Mouse (Mus musculus): ENCODE results near the gene Sac3d1. TPM values are rescaled to one million over a fixed set of nuclear protein-coding genes. Genes with fewer than 3 reads are reported as not detected.

The Sac3d1 gene
- polyA plus RNA-seq (2016; fragmentation: Nextera tagmentation; extraction: Ambion mirVana): 38.8 and 41.6 TPM in 2 replicates

GRCm38 (mm10) chr19:6117986-6118676 is at the start of gene Sac3d1:
Gene Sac3d1 (minus strand): TSS chr19:6118650.
- no peaks in the 10 kb centered on the region for H3K27me3 ChIP-seq (replicated peaks)
- WGBS (ENCODE audit: insufficient replicate concordance): under 1% methylated on average over 76 of the region's 77 CpGs
- H3K36me3 ChIP-seq: peaks cover 63% of the 10 kb centered on the region
- no peaks in the 10 kb centered on the region for H3K9me3 ChIP-seq (replicated peaks)
- H3K27ac ChIP-seq: peak within 1 kb of the TSS; percentile 97
- peak within 1 kb of the TSS; percentile 79 for H3K4me3 ChIP-seq
- peaks cover 31% of the 10 kb centered on the region for H3K4me1 ChIP-seq
- peak; percentile 82 for ATAC-seq
- peak within 1 kb of the TSS; percentile 88 for H3K9ac ChIP-seq
- H3K4me2 ChIP-seq: peak within 1 kb of the TSS; percentile 95

GRCm38 (mm10) chr19:6166750-6167149 is 48.3 kb upstream of the Sac3d1 start:
- no peaks in the 10 kb centered on the region for H3K9me3 ChIP-seq (replicated peaks)
- H3K27ac ChIP-seq: no peak overlapping the region
- peaks cover 12% of the 10 kb centered on the region for H3K4me1 ChIP-seq
- peaks cover 9% of the 10 kb centered on the region for H3K27me3 ChIP-seq (replicated peaks)
- H3K4me2 ChIP-seq: no peak overlapping the region
- no peak for ATAC-seq
- no peak overlapping the region for H3K4me3 ChIP-seq
- no peak overlapping the region for H3K9ac ChIP-seq
- H3K36me3 ChIP-seq: no peaks in the 10 kb centered on the region
- 46% methylated on average over 4 of the region's 4 CpGs for WGBS (ENCODE audit: insufficient replicate concordance)

GRCm38 (mm10) chr19:6163872-6164547 is 45.6 kb upstream of the Sac3d1 start:
- Histone ChIP-seq H3K4me2 (no peak overlapping the region), H3K9me3 (replicated peaks) (no peaks in the 10 kb centered on the region), H3K36me3 (no peaks in the 10 kb centered on the region), H3K27me3 (replicated peaks) (peaks cover 13% of the 10 kb centered on the region), H3K27ac (no peak overlapping the region), H3K4me3 (no peak overlapping the region), H3K9ac (no peak overlapping the region), H3K4me1 (peaks cover 12% of the 10 kb centered on the region)
- 52% methylated on average over 10 of the region's 10 CpGs for WGBS (ENCODE audit: insufficient replicate concordance)
- ATAC-seq: no peak

DNA sequence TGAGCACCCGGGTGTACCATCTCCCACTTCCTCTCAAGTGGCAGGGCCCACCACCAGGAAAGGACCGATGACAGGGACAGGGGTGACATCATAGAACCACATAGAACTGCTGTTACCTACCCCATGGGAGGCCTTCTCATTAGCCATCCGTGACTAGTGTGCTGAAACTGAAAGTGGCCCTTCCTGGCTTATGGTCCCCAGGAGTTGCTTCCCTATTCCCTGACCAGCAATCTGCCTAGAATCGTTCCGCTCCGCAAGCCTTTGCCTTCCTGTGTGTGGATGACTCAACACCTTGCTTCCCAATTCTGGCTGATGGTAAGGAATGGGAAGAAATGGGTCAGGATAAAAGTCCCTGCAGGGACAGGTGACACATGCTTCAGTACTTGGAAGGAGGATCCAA is 38.8 kb upstream of the Sac3d1 start:
- H3K27ac ChIP-seq: no peak overlapping the region
- no peak overlapping the region for H3K4me2 ChIP-seq
- 37% methylated on average over 6 of the region's 6 CpGs for WGBS (ENCODE audit: insufficient replicate concordance)
- no peak for ATAC-seq
- H3K4me1 ChIP-seq: peaks cover 11% of the 10 kb centered on the region
- H3K27me3 ChIP-seq (replicated peaks): peaks cover 31% of the 10 kb centered on the region
- H3K9me3 ChIP-seq (replicated peaks): no peaks in the 10 kb centered on the region
- no peak overlapping the region for H3K9ac ChIP-seq
- H3K4me3 ChIP-seq: no peak overlapping the region
- H3K36me3 ChIP-seq: no peaks in the 10 kb centered on the region

DNA sequence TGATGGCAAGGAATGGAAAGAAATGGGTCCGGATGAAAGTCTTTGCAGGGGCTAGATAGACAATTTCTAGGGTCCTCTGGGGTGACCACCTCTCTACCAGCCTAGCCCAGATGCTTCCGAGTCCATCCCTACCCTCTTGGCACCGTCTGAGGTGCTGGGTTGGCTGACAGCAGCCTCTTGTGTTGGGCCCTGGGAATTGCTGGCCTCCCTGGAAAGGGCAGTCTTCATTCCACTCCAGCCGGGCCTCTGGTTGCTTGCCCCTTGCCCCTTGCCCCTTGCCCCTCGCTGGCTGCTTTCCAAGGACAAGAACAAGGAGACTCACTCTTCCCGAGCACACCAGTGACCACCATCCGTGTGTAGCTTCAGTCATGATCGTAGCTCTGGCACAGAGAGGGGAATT is 37.9 kb upstream of the Sac3d1 start:
- H3K4me1 ChIP-seq: peaks cover 11% of the 10 kb centered on the region
- peaks cover 32% of the 10 kb centered on the region for H3K27me3 ChIP-seq (replicated peaks)
- H3K4me2 ChIP-seq: no peak overlapping the region
- H3K9me3 ChIP-seq (replicated peaks): no peaks in the 10 kb centered on the region
- no peak for ATAC-seq
- 62% methylated on average over 8 of the region's 8 CpGs for WGBS (ENCODE audit: insufficient replicate concordance)
- no peaks in the 10 kb centered on the region for H3K36me3 ChIP-seq
- H3K27ac ChIP-seq: no peak overlapping the region
- no peak overlapping the region for H3K4me3 ChIP-seq
- H3K9ac ChIP-seq: no peak overlapping the region

GRCm38 (mm10) chr19:6155174-6155573 is 36.7 kb upstream of the Sac3d1 start:
- WGBS (ENCODE audit: insufficient replicate concordance): 55% methylated on average over 9 of the region's 9 CpGs
- H3K9ac ChIP-seq: no peak overlapping the region
- no peak overlapping the region for H3K4me2 ChIP-seq
- H3K9me3 ChIP-seq (replicated peaks): no peaks in the 10 kb centered on the region
- ATAC-seq: peak; percentile 69
- no peak overlapping the region for H3K4me3 ChIP-seq
- H3K27ac ChIP-seq: no peak overlapping the region
- H3K27me3 ChIP-seq (replicated peaks): peaks cover 35% of the 10 kb centered on the region
- no peaks in the 10 kb centered on the region for H3K36me3 ChIP-seq
- peaks cover 11% of the 10 kb centered on the region for H3K4me1 ChIP-seq

DNA sequence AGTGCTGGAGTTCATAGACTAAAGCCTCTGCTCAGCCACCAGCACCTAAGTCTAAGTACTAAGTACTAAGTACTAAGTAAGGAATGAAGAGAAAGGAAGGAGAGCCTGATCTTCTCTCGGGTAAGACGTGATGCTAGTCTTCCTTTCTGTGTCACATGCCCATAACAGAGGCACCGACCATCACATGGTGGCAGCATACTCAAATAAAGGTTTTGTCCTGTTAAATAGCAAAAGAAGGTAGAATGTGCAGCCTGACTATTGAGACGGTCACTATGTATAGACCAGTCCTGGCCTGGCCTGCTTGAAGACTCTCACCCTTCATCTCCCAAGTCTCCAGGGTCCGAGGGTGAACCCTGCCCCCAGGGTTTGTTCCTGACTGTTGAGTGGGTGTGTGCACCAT is 26.4 kb upstream of the Sac3d1 start:
- Histone ChIP-seq H3K9ac (no peak overlapping the region), H3K4me3 (no peak overlapping the region), H3K4me2 (no peak overlapping the region), H3K4me1 (peaks cover 13% of the 10 kb centered on the region), H3K36me3 (no peaks in the 10 kb centered on the region), H3K9me3 (replicated peaks) (no peaks in the 10 kb centered on the region), H3K27ac (no peak overlapping the region), H3K27me3 (replicated peaks) (peaks cover 8% of the 10 kb centered on the region)
- 62% methylated on average over 5 of the region's 5 CpGs for WGBS (ENCODE audit: insufficient replicate concordance)
- no peak for ATAC-seq

DNA sequence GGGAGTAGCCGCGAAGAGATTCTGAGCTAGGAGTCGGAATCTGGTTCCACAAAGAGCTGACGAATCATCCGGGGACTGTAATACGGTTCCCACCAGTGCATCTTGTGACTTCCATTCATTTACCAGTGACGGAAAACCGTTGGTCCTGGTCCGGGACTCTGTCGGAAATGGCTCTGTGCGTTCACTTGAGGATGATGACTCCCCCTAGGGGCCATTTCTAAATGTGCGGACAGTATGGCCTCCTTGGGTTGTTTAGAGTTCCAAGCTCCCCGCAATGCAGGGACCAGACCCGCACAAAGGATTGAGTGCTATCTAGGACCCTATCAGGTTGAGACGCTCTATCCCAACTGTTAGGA is 22.9 kb upstream of the Sac3d1 start, which contains the start of gene Arl2:
TSS of gene Arl2 (minus strand) at position 155 of the 356 bp plus-strand sequence.
- Histone ChIP-seq H3K4me1 (peaks cover 30% of the 10 kb centered on the region), H3K4me3 (peak within 1 kb of the TSS; percentile 75), H3K9ac (peak within 1 kb of the TSS; percentile 85), H3K27ac (peak within 1 kb of the TSS; percentile 97), H3K4me2 (peak within 1 kb of the TSS; percentile 95), H3K27me3 (replicated peaks) (peaks cover 6% of the 10 kb centered on the region; the same call in 1 of the 2 replicates), H3K9me3 (replicated peaks) (no peaks in the 10 kb centered on the region), H3K36me3 (peaks cover 17% of the 10 kb centered on the region)
- ATAC-seq: peak; percentile 78
- WGBS (ENCODE audit: insufficient replicate concordance): 1% methylated on average over 15 of the region's 15 CpGs

DNA sequence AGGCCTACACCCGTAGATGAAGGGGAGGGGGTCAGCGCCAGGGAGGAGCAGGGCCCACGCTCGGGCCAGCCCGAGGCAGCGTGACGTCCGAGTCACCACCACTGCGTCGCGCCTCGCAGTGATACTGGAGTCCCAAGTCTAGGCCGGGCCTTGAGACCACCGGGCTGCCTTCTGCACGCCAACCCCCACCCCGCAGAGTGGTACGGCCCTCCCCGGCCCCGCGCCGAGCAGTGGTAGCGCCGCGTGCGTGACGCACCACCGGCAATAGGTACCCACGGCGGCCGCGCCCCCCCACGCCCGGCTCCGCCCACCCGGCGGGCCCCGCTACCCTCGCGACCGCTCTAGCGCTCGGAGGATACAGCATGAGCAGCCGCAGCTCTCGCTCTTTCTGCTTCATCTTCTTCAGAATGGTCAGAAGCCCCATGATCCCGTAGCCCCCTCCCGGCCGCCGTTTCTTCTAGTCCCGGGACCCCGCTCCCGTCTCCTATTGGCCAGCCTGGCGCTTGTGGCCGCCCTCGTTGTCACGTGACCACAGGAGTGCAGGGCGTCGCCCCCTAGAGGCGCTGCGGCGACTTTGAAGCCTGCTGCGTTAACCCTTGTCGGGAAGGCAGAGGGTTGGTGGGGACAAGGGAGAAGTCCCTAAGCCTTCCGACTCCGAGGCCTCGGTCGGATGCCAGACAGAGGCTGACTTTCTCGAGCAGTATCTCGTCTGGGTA is 22.4 kb upstream of the Sac3d1 start, which contains the start of gene Batf2:
TSS of gene Batf2 (plus strand) at position 306 of the 716 bp plus-strand sequence.
- H3K4me1 ChIP-seq: peaks cover 30% of the 10 kb centered on the region
- H3K4me3 ChIP-seq: peak within 1 kb of the TSS; percentile 75
- H3K4me2 ChIP-seq: peak within 1 kb of the TSS; percentile 95
- H3K36me3 ChIP-seq: peaks cover 23% of the 10 kb centered on the region
- 2% methylated on average over 67 of the region's 68 CpGs for WGBS (ENCODE audit: insufficient replicate concordance)
- ATAC-seq: peak; percentile 90
- peak within 1 kb of the TSS; percentile 97 for H3K27ac ChIP-seq
- no peaks in the 10 kb centered on the region for H3K9me3 ChIP-seq (replicated peaks)
- H3K9ac ChIP-seq: peak within 1 kb of the TSS; percentile 85
- H3K27me3 ChIP-seq (replicated peaks): peaks cover 6% of the 10 kb centered on the region; the same call in 1 of the 2 replicates

DNA sequence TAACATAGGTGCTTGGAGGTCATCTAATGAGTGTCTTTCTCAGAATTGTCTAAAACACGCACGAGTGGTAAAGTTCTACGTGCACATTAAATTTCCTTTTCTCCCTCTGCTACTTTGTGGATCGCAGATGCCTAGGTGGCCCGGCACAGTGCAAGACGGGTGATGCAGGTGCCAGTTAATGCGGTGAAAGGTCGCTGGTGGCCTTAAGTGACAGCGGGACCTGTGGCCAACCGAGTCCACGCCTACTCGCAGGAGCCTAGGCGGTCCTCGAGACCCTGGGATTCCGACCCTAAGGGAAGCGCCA is 21.9 kb upstream of the Sac3d1 start:
- peak overlapping the region; percentile 95 for H3K4me2 ChIP-seq
- peaks cover 30% of the 10 kb centered on the region for H3K4me1 ChIP-seq
- H3K36me3 ChIP-seq: peaks cover 28% of the 10 kb centered on the region
- ATAC-seq: no peak
- H3K9me3 ChIP-seq (replicated peaks): no peaks in the 10 kb centered on the region
- H3K27ac ChIP-seq: peak overlapping the region; percentile 97
- 7% methylated on average over 16 of the region's 16 CpGs for WGBS (ENCODE audit: insufficient replicate concordance)
- peak overlapping the region; percentile 85 for H3K9ac ChIP-seq
- H3K4me3 ChIP-seq: peak overlapping the region; percentile 75
- peaks cover 6% of the 10 kb centered on the region; the same call in 1 of the 2 replicates for H3K27me3 ChIP-seq (replicated peaks)

- H3K9ac ChIP-seq: peak overlapping the region; percentile 85
- 87% methylated on average over 6 of the region's 6 CpGs for WGBS (ENCODE audit: insufficient replicate concordance)
- peak overlapping the region; percentile 95 for H3K4me2 ChIP-seq
- no peaks in the 10 kb centered on the region for H3K9me3 ChIP-seq (replicated peaks)
- H3K27ac ChIP-seq: peak overlapping the region; percentile 97
- peaks cover 33% of the 10 kb centered on the region for H3K4me1 ChIP-seq
- H3K36me3 ChIP-seq: peaks cover 34% of the 10 kb centered on the region
- no peak for ATAC-seq
- no peaks in the 10 kb centered on the region; the same call in 1 of the 2 replicates for H3K27me3 ChIP-seq (replicated peaks)
- H3K4me3 ChIP-seq: peak overlapping the region; percentile 75
These were observed 21.3 kb upstream of the Sac3d1 start for GRCm38 (mm10) chr19:6139701-6140100.

DNA sequence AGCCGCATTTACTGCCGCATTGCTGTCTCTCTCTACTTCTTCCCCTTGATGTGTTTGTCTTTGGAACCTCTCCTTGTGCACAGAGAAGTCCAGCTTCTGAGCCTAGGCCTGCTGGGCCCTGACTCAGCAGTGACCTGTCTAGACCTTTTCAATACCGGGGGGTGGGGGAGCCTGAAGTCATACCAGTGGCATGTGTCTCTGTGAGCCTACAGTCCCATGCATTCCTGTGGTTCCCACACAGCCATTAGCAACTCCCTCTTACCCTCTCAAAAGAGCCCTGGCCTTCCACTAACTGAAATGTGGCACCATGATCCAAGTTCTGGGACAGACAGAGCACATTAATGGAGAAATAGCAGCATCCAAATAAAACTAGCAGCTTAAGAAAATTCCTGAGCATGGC is 17.9 kb upstream of the Sac3d1 start:
- H3K27me3 ChIP-seq (replicated peaks): no peaks in the 10 kb centered on the region
- 84% methylated on average over 3 of the region's 3 CpGs for WGBS (ENCODE audit: insufficient replicate concordance)
- ATAC-seq: no peak

More for the DNA sequence above, 17.9 kb upstream of the Sac3d1 start:
- Histone ChIP-seq H3K27ac (peak overlapping the region; percentile 24; the same call in 1 of the 2 replicates), H3K4me2 (no peak overlapping the region), H3K9ac (no peak overlapping the region), H3K9me3 (replicated peaks) (no peaks in the 10 kb centered on the region), H3K4me3 (no peak overlapping the region), H3K36me3 (peaks cover 40% of the 10 kb centered on the region), H3K4me1 (peaks cover 57% of the 10 kb centered on the region)

Data from liver, embryonic 12.5 days (tissue).